10 mouse cellular contexts compared by ENCODE assay signal in the genomic region with DNA sequence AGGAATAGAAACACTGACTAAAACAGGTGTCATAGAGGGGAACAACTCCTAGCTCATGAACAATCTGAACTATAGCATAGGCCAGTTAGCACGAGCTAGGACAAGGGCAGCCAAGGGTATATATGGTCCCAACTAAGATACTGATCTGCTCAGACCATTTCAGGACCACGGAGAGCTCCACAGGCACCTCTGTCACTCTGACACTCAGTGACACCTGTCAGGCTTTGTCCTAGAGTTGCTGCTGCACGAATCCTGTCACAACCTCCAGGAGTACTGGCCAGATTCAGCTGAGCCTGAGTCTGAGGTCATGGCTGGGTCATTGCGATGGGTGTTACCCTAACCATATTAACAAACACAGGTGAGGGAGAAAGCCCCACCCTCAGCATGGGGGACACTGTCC. TPM values are rescaled to one million over a fixed set of nuclear protein-coding genes. Genes with fewer than 3 reads are reported as not detected.
DNase-seq lines count a peak whose midpoint lies in the region; ATAC-seq lines count a peak whose summit lies in the region.
"Had no signal": no experiment of that assay in that cellular context is flagged by ENCODE, and none has a peak within 500 bp of the region (broad histone marks: within the 10 kb centered on the region; RNA-seq: fewer than 3 reads in every experiment).

No protein-coding gene starts in this region.

- H3K9ac ChIP-seq in liver, embryonic 13.5 days = no peak overlapping the region
- no peak overlapping the region for H3K9ac ChIP-seq in liver, embryonic 11.5 days (ENCODE audit: low read depth, low read length)
- H3K9ac ChIP-seq in stomach, embryonic 16.5 days (ENCODE audit: low read length) = no peak overlapping the region
- H3K9ac ChIP-seq: stomach, embryonic 15.5 days had no signal

- 0 out of 2 replicates have a peak, but pooled peaks have one; percentile 29 for ATAC-seq in liver, embryonic 13.5 days (ENCODE audit: low read depth)
- no peak; the same call in 1 of the 2 replicates for ATAC-seq in liver, embryonic 11.5 days (replicated peaks; ENCODE audit: low FRiP score)
- peak; percentile 29; the same call in 1 of the 2 replicates for ATAC-seq in stomach, embryonic 16.5 days (ENCODE audit: insufficient read depth, low FRiP score)
- ATAC-seq in erythroblast, adult 5-6 weeks (replicated peaks; ENCODE audit: low FRiP score, poor library complexity, severe bottlenecking) = no peak

- H3K4me1 ChIP-seq in liver, embryonic 13.5 days (replicated peaks) = 0 out of 2 replicates have a peak, but pooled peaks cover 2% of the 10 kb centered on the region
- no peaks in the 10 kb centered on the region for H3K4me1 ChIP-seq in liver, embryonic 11.5 days (replicated peaks; ENCODE audit: control insufficient read depth, insufficient read depth, low read length)
- no peaks in the 10 kb centered on the region for H3K4me1 ChIP-seq in stomach, embryonic 16.5 days (ENCODE audit: control insufficient read depth, insufficient read depth, low read length)
- peaks cover 10% of the 10 kb centered on the region; the same call in 1 of the 2 replicates for H3K4me1 ChIP-seq in hindbrain, embryonic 10.5 days (replicated peaks)

- H3K27me3 ChIP-seq in liver, embryonic 13.5 days = peaks cover 9% of the 10 kb centered on the region; the same call in 1 of the 2 replicates
- H3K27me3 ChIP-seq in liver, embryonic 11.5 days (replicated peaks; ENCODE audit: control insufficient read depth, insufficient read depth, low read length) = no peaks in the 10 kb centered on the region; the same call in none of the 2 replicates
- H3K27me3 ChIP-seq in stomach, embryonic 16.5 days (ENCODE audit: control insufficient read depth, insufficient read depth, low read length) = no peaks in the 10 kb centered on the region
- H3K27me3 ChIP-seq in hindbrain, embryonic 10.5 days (ENCODE audit: insufficient read depth, poor library complexity, severe bottlenecking) = no peaks in the 10 kb centered on the region
- H3K27me3 ChIP-seq: stomach, embryonic 15.5 days had no signal

- DNase-seq in liver, embryonic 13.5 days = peak; percentile 41
- no peak for DNase-seq in liver, embryonic 11.5 days (ENCODE audit: low spot score)
- DNase-seq in NIH3T3 (ENCODE audit: low read depth) = peak; percentile 35
- DNase-seq in forelimb bud, embryonic 11.5 days (ENCODE audit: low read depth, low spot score) = peak; percentile 71
- no peak for DNase-seq in hindbrain, embryonic 10.5 days (ENCODE audit: low spot score)
- DNase-seq in layer of hippocampus, postnatal 14 days (ENCODE audit: low spot score in 2 of 2) = no peak

- no peaks in the 10 kb centered on the region for H3K9me3 ChIP-seq in liver, embryonic 13.5 days (replicated peaks)
- H3K9me3 ChIP-seq in liver, embryonic 11.5 days (ENCODE audit: control insufficient read depth, low read length) = no peaks in the 10 kb centered on the region
- H3K9me3 ChIP-seq in stomach, embryonic 16.5 days (replicated peaks; ENCODE audit: control insufficient read depth, low read length) = no peaks in the 10 kb centered on the region
- peaks cover 2% of the 10 kb centered on the region; the same call in 1 of the 2 replicates for H3K9me3 ChIP-seq in hindbrain, embryonic 10.5 days
- H3K9me3 ChIP-seq: stomach, embryonic 15.5 days had no signal

- no peaks in the 10 kb centered on the region for H3K36me3 ChIP-seq in liver, embryonic 13.5 days
- no peaks in the 10 kb centered on the region for H3K36me3 ChIP-seq in liver, embryonic 11.5 days (ENCODE audit: control insufficient read depth, insufficient read depth, low read length)
- H3K36me3 ChIP-seq in stomach, embryonic 16.5 days (ENCODE audit: control insufficient read depth, insufficient read depth, low read length) = no peaks in the 10 kb centered on the region
- no peaks in the 10 kb centered on the region; the same call in 1 of the 2 replicates for H3K36me3 ChIP-seq in hindbrain, embryonic 10.5 days

- no peak overlapping the region for H3K4me2 ChIP-seq in liver, embryonic 13.5 days
- H3K4me2 ChIP-seq in liver, embryonic 11.5 days = no peak overlapping the region
- H3K4me2 ChIP-seq in stomach, embryonic 16.5 days (ENCODE audit: low read depth, low read length) = no peak overlapping the region
- H3K4me2 ChIP-seq: stomach, embryonic 15.5 days had no signal

- WGBS in liver, embryonic 13.5 days (ENCODE audit: insufficient replicate concordance) = 27% methylated on average over 4 of the region's 4 CpGs
- WGBS in liver, embryonic 11.5 days = 26% methylated on average over 4 of the region's 4 CpGs
- WGBS in stomach, embryonic 16.5 days = 17% methylated on average over 4 of the region's 4 CpGs
- 38% methylated on average over 4 of the region's 4 CpGs for WGBS in hindbrain, embryonic 10.5 days

- no peak overlapping the region for H3K27ac ChIP-seq in liver, embryonic 13.5 days
- H3K27ac ChIP-seq in liver, embryonic 11.5 days (ENCODE audit: low read depth, low read length) = no peak overlapping the region
- no peak overlapping the region for H3K27ac ChIP-seq in stomach, embryonic 16.5 days (ENCODE audit: low read length)
- no peak overlapping the region for H3K27ac ChIP-seq in hindbrain, embryonic 10.5 days
- H3K27ac ChIP-seq: stomach, embryonic 15.5 days had no signal

- no peak overlapping the region for H3K4me3 ChIP-seq in liver, embryonic 13.5 days (replicated peaks)
- no peak overlapping the region for H3K4me3 ChIP-seq in liver, embryonic 11.5 days (ENCODE audit: low read depth, low read length)
- no peak overlapping the region for H3K4me3 ChIP-seq in stomach, embryonic 16.5 days (replicated peaks; ENCODE audit: low read length)
- H3K4me3 ChIP-seq in hindbrain, embryonic 10.5 days = no peak overlapping the region
- H3K4me3 ChIP-seq: stomach, embryonic 15.5 days had no signal

RNA-seq across cellular contexts. Expression of a gene that starts 29.9 kb away (rescaled TPM):
- 0.44 and 0.58 TPM in 2 replicates for polyA plus RNA-seq in liver, embryonic 13.5 days (2015; fragmentation: Nextera tagmentation; extraction: Ambion mirVana)
- polyA plus RNA-seq in liver, embryonic 11.5 days (2014; fragmentation: Nextera tagmentation; extraction: Ambion mirVana) = 2.5 and 2.7 TPM in 2 replicates
- 8.7 and 10.5 TPM in 2 replicates for polyA plus RNA-seq in stomach, embryonic 16.5 days (2015; fragmentation: Nextera tagmentation; extraction: Ambion mirVana)
- polyA plus RNA-seq in hindbrain, embryonic 10.5 days (2016; fragmentation: Nextera tagmentation; extraction: Ambion mirVana) = 6.3 and 8.6 TPM in 2 replicates
- total RNA-seq in layer of hippocampus, postnatal 14 days (2021) = 100 to 1,000 TPM; 103 to 106 TPM
- total RNA-seq in erythroblast, adult 5-6 weeks (2015; ENCODE audit: low replicate concordance) = not detected in 2 replicates
- not detected in 2 replicates for total RNA-seq in erythroblast, adult 5-6 weeks (2017; ENCODE audit: low replicate concordance)

RNA-seq across cellular contexts. Expression of a gene that starts 30.4 kb away (rescaled TPM):
- 18.4 and 21.5 TPM in 2 replicates for polyA plus RNA-seq in liver, embryonic 13.5 days (2015; fragmentation: Nextera tagmentation; extraction: Ambion mirVana)
- polyA plus RNA-seq in liver, embryonic 11.5 days (2014; fragmentation: Nextera tagmentation; extraction: Ambion mirVana) = 35.8 and 44.9 TPM in 2 replicates
- polyA plus RNA-seq in stomach, embryonic 16.5 days (2015; fragmentation: Nextera tagmentation; extraction: Ambion mirVana) = 29.3 and 30.4 TPM in 2 replicates
- polyA plus RNA-seq in hindbrain, embryonic 10.5 days (2016; fragmentation: Nextera tagmentation; extraction: Ambion mirVana) = 38.6 and 39.3 TPM in 2 replicates
- 10 to 100 TPM; 35.4 to 36.2 TPM for total RNA-seq in layer of hippocampus, postnatal 14 days (2021)
- 6.5 and 7.7 TPM in 2 replicates for total RNA-seq in erythroblast, adult 5-6 weeks (2015; ENCODE audit: low replicate concordance)
- 17.8 and 18.8 TPM in 2 replicates for total RNA-seq in erythroblast, adult 5-6 weeks (2017; ENCODE audit: low replicate concordance)

RNA-seq across cellular contexts. Expression of a gene that starts 32.2 kb away (rescaled TPM):
- not detected in 2 replicates for polyA plus RNA-seq in liver, embryonic 13.5 days (2015; fragmentation: Nextera tagmentation; extraction: Ambion mirVana)
- polyA plus RNA-seq in liver, embryonic 11.5 days (2014; fragmentation: Nextera tagmentation; extraction: Ambion mirVana) = not detected in 2 replicates
- 1.2 TPM in 1 of 2 replicates, not detected in the other for polyA plus RNA-seq in stomach, embryonic 16.5 days (2015; fragmentation: Nextera tagmentation; extraction: Ambion mirVana)
- polyA plus RNA-seq in hindbrain, embryonic 10.5 days (2016; fragmentation: Nextera tagmentation; extraction: Ambion mirVana) = not detected in 2 replicates
- total RNA-seq in layer of hippocampus, postnatal 14 days (2021) = 10 to 100 TPM; 11.0 to 22.8 TPM
- total RNA-seq in erythroblast, adult 5-6 weeks (2015; ENCODE audit: low replicate concordance) = not detected in 2 replicates
- total RNA-seq in erythroblast, adult 5-6 weeks (2017; ENCODE audit: low replicate concordance) = not detected in 2 replicates
- polyA plus RNA-seq: heart, embryonic 14.5 days; stomach, embryonic 15.5 days had no signal

RNA-seq across cellular contexts. Expression of a gene that starts 51.6 kb away (rescaled TPM):
- 138 and 152 TPM in 2 replicates for polyA plus RNA-seq in liver, embryonic 13.5 days (2015; fragmentation: Nextera tagmentation; extraction: Ambion mirVana)
- 186 and 188 TPM in 2 replicates for polyA plus RNA-seq in liver, embryonic 11.5 days (2014; fragmentation: Nextera tagmentation; extraction: Ambion mirVana)
- polyA plus RNA-seq in stomach, embryonic 16.5 days (2015; fragmentation: Nextera tagmentation; extraction: Ambion mirVana) = 134 and 150 TPM in 2 replicates
- 111 TPM in 2 replicates for polyA plus RNA-seq in hindbrain, embryonic 10.5 days (2016; fragmentation: Nextera tagmentation; extraction: Ambion mirVana)
- 10 to 100 TPM; 96.2 to 96.4 TPM for total RNA-seq in layer of hippocampus, postnatal 14 days (2021)
- total RNA-seq in erythroblast, adult 5-6 weeks (2015; ENCODE audit: low replicate concordance) = 86.3 and 108 TPM in 2 replicates
- total RNA-seq in erythroblast, adult 5-6 weeks (2017; ENCODE audit: low replicate concordance) = 148 and 150 TPM in 2 replicates

Comparison
In these comparisons a context has a peak if more than half of its experiments do, and no peak if none do; other contexts are left out.
1. ATAC-seq: peak in liver, embryonic 13.5 days (single experiment) and stomach, embryonic 16.5 days (single experiment); none in liver, embryonic 11.5 days (single experiment) and erythroblast, adult 5-6 weeks (single experiment).
2. DNase-seq: peak in liver, embryonic 13.5 days (single experiment), NIH3T3 (single experiment) and forelimb bud, embryonic 11.5 days (single experiment); none in liver, embryonic 11.5 days (single experiment), hindbrain, embryonic 10.5 days (single experiment) and layer of hippocampus, postnatal 14 days (0 of 2).